Comparison of ENCODE assay signal across 13 mouse cellular contexts in genomic region chr1:111873196-111873595, GRCm38 (mm10).
"Had no signal": no experiment of that assay in that cellular context is flagged by ENCODE, and none has a peak within 500 bp of the region (broad histone marks: within the 10 kb centered on the region; RNA-seq: fewer than 3 reads in every experiment).

No protein-coding gene starts in this region.

- DNase-seq: kidney, adult 8-10 months; kidney, postnatal 10 days; kidney, postnatal 36 days; left cerebral cortex, postnatal 4 days; liver, embryonic 13.5 days; lung, embryonic 14.5 days; midbrain, embryonic 14.5 days; thymus, adult 18-20 months; thymus, postnatal 36 days had no signal

- ATAC-seq: lung, postnatal 0 days had no signal

- H3K4me1 ChIP-seq: kidney, embryonic 15.5 days; limb, embryonic 13.5 days; liver, embryonic 13.5 days had no signal

- H3K27ac ChIP-seq: kidney, embryonic 15.5 days; limb, embryonic 13.5 days; liver, embryonic 13.5 days; macrophage had no signal

- H3K9ac ChIP-seq: kidney, embryonic 15.5 days; limb, embryonic 13.5 days; liver, embryonic 13.5 days; lung, embryonic 14.5 days had no signal

- H3K36me3 ChIP-seq: kidney, embryonic 15.5 days; limb, embryonic 13.5 days; liver, embryonic 13.5 days had no signal

- H3K4me3 ChIP-seq: kidney, embryonic 15.5 days; limb, embryonic 13.5 days; liver, embryonic 13.5 days had no signal

- H3K27me3 ChIP-seq: kidney, embryonic 15.5 days; limb, embryonic 13.5 days; liver, embryonic 13.5 days had no signal

- H3K4me2 ChIP-seq: kidney, embryonic 15.5 days; limb, embryonic 13.5 days; liver, embryonic 13.5 days; lung, embryonic 14.5 days had no signal

- H3K9me3 ChIP-seq: kidney, embryonic 15.5 days; limb, embryonic 13.5 days; liver, embryonic 13.5 days had no signal
